Mouse (Mus musculus) kidney, embryonic 15.5 days (tissue): ENCODE measurements around the gene Mospd2. TPM values are rescaled to one million over a fixed set of nuclear protein-coding genes. Genes with fewer than 3 reads are reported as not detected.

Experiments used
- ATAC-seq: fragments of 200-750 bp; cut with Nextera tagmentation; replicated peaks from 2 replicates; pipeline ENCODE4 v1.8.0; 2017; ENCODE audit warnings: moderate TSS enrichment; ENCODE audit not compliant: low FRiP score
- H3K27ac ChIP-seq: fragments of 300-500 bp; sonication (generic); 2 replicates; pipeline ENCODE4 v1.5.1; 2015; ENCODE audit warnings: mild to moderate bottlenecking, inconsistent platforms
- H3K27me3 ChIP-seq: fragments of 300-500 bp; sonication (generic); 2 replicates; pipeline ENCODE4 v1.6.1; 2015; ENCODE audit warnings: inconsistent platforms
- H3K36me3 ChIP-seq: fragments of 300-500 bp; sonication (generic); 2 replicates; pipeline ENCODE4 v1.6.1; 2015; ENCODE audit warnings: inconsistent platforms
- H3K4me1 ChIP-seq: fragments of 300-500 bp; sonication (generic); 2 replicates; pipeline ENCODE4 v1.6.1; 2015; ENCODE audit warnings: inconsistent platforms
- H3K4me2 ChIP-seq: fragments of 300-500 bp; sonication (generic); 2 replicates; pipeline ENCODE4 v1.6.1; 2015; ENCODE audit warnings: moderate library complexity, mild to moderate bottlenecking, inconsistent platforms
- H3K4me3 ChIP-seq: fragments of 300-500 bp; sonication (generic); replicated peaks from 2 replicates; pipeline ENCODE4 v1.5.1; 2015; ENCODE audit warnings: mild to moderate bottlenecking, inconsistent platforms
- H3K9ac ChIP-seq: fragments of 300-500 bp; sonication (generic); 2 replicates; pipeline ENCODE4 v1.6.1; 2015; ENCODE audit warnings: mild to moderate bottlenecking, inconsistent platforms
- H3K9me3 ChIP-seq: fragments of 300-500 bp; sonication (generic); replicated peaks from 2 replicates; pipeline ENCODE4 v1.6.1; 2016; ENCODE audit warnings: inconsistent platforms
- whole genome bisulfite sequencing: fragments of 180-500 bp; shearing (Covaris S2); methylation state at CpG from one replicate; pipeline ENCODE4 v1.1.7; 2015; ENCODE audit warnings: mixed read lengths; 5-methylcytosine and 5-hydroxymethylcytosine counted together
- polyA plus RNA-seq: library from polyadenylated mRNA; unstranded; fragments of >200 nt; fragmentation: Nextera tagmentation; extraction: Ambion mirVana; gene quantifications from 2 replicates; pipeline ENCODE4 v1.2.1, GENCODE M21; 2015

Mospd2 gene
- 20.0 and 20.2 TPM in 2 replicates for polyA plus RNA-seq

GRCm38 (mm10) chrX:164980193-164980775 is at the start of gene Mospd2, which contains the start of gene Fancb:
Gene Mospd2, minus strand, starts transcription at chrX:164980375.
Gene Fancb, plus strand, starts transcription at chrX:164980592.
- H3K9ac ChIP-seq, result peak within 1 kb of the TSS; percentile 50
- H3K27me3 ChIP-seq, result peaks cover 16% of the 10 kb centered on the region; the same call in 1 of the 2 replicates
- H3K9me3 ChIP-seq, result no peaks in the 10 kb centered on the region
- H3K4me1 ChIP-seq, result no peaks in the 10 kb centered on the region
- peak within 1 kb of the TSS; percentile 66; the same call in 1 of the 2 replicates for H3K27ac ChIP-seq
- no peaks in the 10 kb centered on the region for H3K36me3 ChIP-seq
- peak; percentile 100 for ATAC-seq
- H3K4me2 ChIP-seq, result peak within 1 kb of the TSS; percentile 59
- 9% methylated on average over 26 of the region's 26 CpGs for WGBS
- peak within 1 kb of the TSS; percentile 63 for H3K4me3 ChIP-seq

GRCm38 (mm10) chrX:165004779-165005324 is 24.7 kb upstream of the Mospd2 start, which contains the start of gene Gm17604:
Gene Gm17604, minus strand, starts transcription at chrX:165004829.
- Histone ChIP-seq H3K4me1 (no peaks in the 10 kb centered on the region), H3K36me3 (no peaks in the 10 kb centered on the region), H3K27ac (no peak within 1 kb of the TSS), H3K9ac (no peak within 1 kb of the TSS), H3K27me3 (peaks cover 14% of the 10 kb centered on the region; the same call in 1 of the 2 replicates), H3K9me3 (no peaks in the 10 kb centered on the region), H3K4me3 (no peak within 1 kb of the TSS), H3K4me2 (no peak within 1 kb of the TSS)
- ATAC-seq, result no peak

GRCm38 (mm10) chrX:165003141-165003540 is 23.0 kb upstream of the Mospd2 start:
- H3K27ac ChIP-seq, result no peak overlapping the region
- peaks cover 14% of the 10 kb centered on the region; the same call in 1 of the 2 replicates for H3K27me3 ChIP-seq
- no peak overlapping the region for H3K4me2 ChIP-seq
- H3K9ac ChIP-seq, result no peak overlapping the region
- ATAC-seq, result no peak
- no peak overlapping the region for H3K4me3 ChIP-seq
- no peaks in the 10 kb centered on the region for H3K9me3 ChIP-seq
- H3K4me1 ChIP-seq, result no peaks in the 10 kb centered on the region
- WGBS, result 29% methylated on average over 4 of the region's 4 CpGs
- H3K36me3 ChIP-seq, result no peaks in the 10 kb centered on the region

GRCm38 (mm10) chrX:164978866-164979265 is 1.3 kb downstream of the Mospd2 start:
- no peaks in the 10 kb centered on the region for H3K4me1 ChIP-seq
- H3K27ac ChIP-seq, result no peak overlapping the region
- ATAC-seq, result no peak
- H3K9me3 ChIP-seq, result no peaks in the 10 kb centered on the region
- H3K36me3 ChIP-seq, result no peaks in the 10 kb centered on the region
- peaks cover 16% of the 10 kb centered on the region; the same call in 1 of the 2 replicates for H3K27me3 ChIP-seq
- H3K4me3 ChIP-seq, result no peak overlapping the region; the same call in 1 of the 2 replicates
- H3K4me2 ChIP-seq, result peak overlapping the region; percentile 59
- WGBS, result 92% methylated on average over 2 of the region's 2 CpGs
- H3K9ac ChIP-seq, result no peak overlapping the region

- 79% methylated on average over 3 of the region's 3 CpGs for WGBS
- Histone ChIP-seq H3K4me2 (no peak overlapping the region), H3K36me3 (no peaks in the 10 kb centered on the region), H3K9ac (no peak overlapping the region), H3K4me3 (no peak overlapping the region), H3K27me3 (peaks cover 5% of the 10 kb centered on the region; the same call in 1 of the 2 replicates), H3K9me3 (no peaks in the 10 kb centered on the region), H3K27ac (no peak overlapping the region), H3K4me1 (no peaks in the 10 kb centered on the region)
- ATAC-seq, result no peak
These were observed 9.0 kb downstream of the Mospd2 start for GRCm38 (mm10) chrX:164971206-164971605.

GRCm38 (mm10) chrX:164965750-164966448 is 14.3 kb downstream of the Mospd2 start:
- no peak overlapping the region for H3K4me2 ChIP-seq
- H3K36me3 ChIP-seq, result peaks cover 8% of the 10 kb centered on the region; the same call in 1 of the 2 replicates
- H3K4me1 ChIP-seq, result no peaks in the 10 kb centered on the region
- H3K9me3 ChIP-seq, result no peaks in the 10 kb centered on the region
- 88% methylated on average over 3 of the region's 3 CpGs for WGBS
- H3K27ac ChIP-seq, result no peak overlapping the region
- ATAC-seq, result no peak
- peaks cover 9% of the 10 kb centered on the region; the same call in 1 of the 2 replicates for H3K27me3 ChIP-seq
- H3K9ac ChIP-seq, result no peak overlapping the region
- H3K4me3 ChIP-seq, result no peak overlapping the region

- no peak overlapping the region for H3K9ac ChIP-seq
- H3K27ac ChIP-seq, result no peak overlapping the region
- ATAC-seq, result no peak
- H3K27me3 ChIP-seq, result peaks cover 2% of the 10 kb centered on the region; the same call in 1 of the 2 replicates
- H3K4me3 ChIP-seq, result no peak overlapping the region
- WGBS, result 62% methylated on average over 5 of the region's 5 CpGs
- H3K36me3 ChIP-seq, result peaks cover 4% of the 10 kb centered on the region; the same call in 1 of the 2 replicates
- H3K4me2 ChIP-seq, result no peak overlapping the region
- no peaks in the 10 kb centered on the region for H3K9me3 ChIP-seq
- no peaks in the 10 kb centered on the region for H3K4me1 ChIP-seq
These were observed 27.4 kb downstream of the Mospd2 start for GRCm38 (mm10) chrX:164952601-164953375.

GRCm38 (mm10) chrX:164951858-164952576 is 28.2 kb downstream of the Mospd2 start:
- no peak for ATAC-seq

GRCm38 (mm10) chrX:164941540-164941939 is 38.6 kb downstream of the Mospd2 start:
- Histone ChIP-seq H3K9ac (no peak overlapping the region), H3K9me3 (no peaks in the 10 kb centered on the region), H3K36me3 (peaks cover 9% of the 10 kb centered on the region), H3K27ac (no peak overlapping the region), H3K4me1 (no peaks in the 10 kb centered on the region), H3K4me3 (no peak overlapping the region), H3K27me3 (0 out of 2 replicates have a peak, but pooled peaks cover 8% of the 10 kb centered on the region), H3K4me2 (no peak overlapping the region)
- WGBS, result 91% methylated on average over 5 of the region's 5 CpGs
- no peak for ATAC-seq

More at GRCm38 (mm10) chrX:164951858-164952576, 28.2 kb downstream of the Mospd2 start:
- no peaks in the 10 kb centered on the region for H3K27me3 ChIP-seq
- no peak overlapping the region for H3K4me3 ChIP-seq
- no peak overlapping the region for H3K9ac ChIP-seq
- H3K27ac ChIP-seq, result no peak overlapping the region
- H3K4me1 ChIP-seq, result no peaks in the 10 kb centered on the region
- WGBS, result 52% methylated on average over 11 of the region's 11 CpGs
- no peaks in the 10 kb centered on the region for H3K9me3 ChIP-seq
- no peak overlapping the region for H3K4me2 ChIP-seq
- peaks cover 4% of the 10 kb centered on the region; the same call in 1 of the 2 replicates for H3K36me3 ChIP-seq

GRCm38 (mm10) chrX:164912993-164913392 is 67.2 kb downstream of the Mospd2 start:
- Histone ChIP-seq H3K9me3 (no peaks in the 10 kb centered on the region), H3K27me3 (peaks cover 7% of the 10 kb centered on the region; the same call in 1 of the 2 replicates), H3K36me3 (no peaks in the 10 kb centered on the region), H3K4me2 (no peak overlapping the region), H3K27ac (no peak overlapping the region), H3K4me1 (no peaks in the 10 kb centered on the region), H3K9ac (no peak overlapping the region), H3K4me3 (no peak overlapping the region)
- 69% methylated on average over 3 of the region's 3 CpGs for WGBS
- ATAC-seq, result no peak

- H3K4me1 ChIP-seq, result no peaks in the 10 kb centered on the region
- H3K36me3 ChIP-seq, result no peaks in the 10 kb centered on the region
- H3K9me3 ChIP-seq, result no peaks in the 10 kb centered on the region
- no peak overlapping the region for H3K4me3 ChIP-seq
- H3K27ac ChIP-seq, result no peak overlapping the region
- 79% methylated on average over 4 of the region's 4 CpGs for WGBS
- H3K9ac ChIP-seq, result no peak overlapping the region
- no peak overlapping the region for H3K4me2 ChIP-seq
- peaks cover 7% of the 10 kb centered on the region; the same call in 1 of the 2 replicates for H3K27me3 ChIP-seq
- no peak for ATAC-seq
These were observed 68.0 kb downstream of the Mospd2 start for GRCm38 (mm10) chrX:164912186-164912585.
